Mouse (Mus musculus) ovary, postnatal 10 days (tissue): Measurements from ENCODE around the gene Apopt1.
"Not testable (repeated sequence)": the region's sequence is repeated elsewhere in the genome, so short reads cannot be mapped to it uniquely, and the experiment has no call there.

Experiments
- DNase-seq: peaks from one replicate; pipeline ENCODE4 v3.0.0; 2022; ENCODE audit warnings: low spot score

Gene Apopt1

DNA sequence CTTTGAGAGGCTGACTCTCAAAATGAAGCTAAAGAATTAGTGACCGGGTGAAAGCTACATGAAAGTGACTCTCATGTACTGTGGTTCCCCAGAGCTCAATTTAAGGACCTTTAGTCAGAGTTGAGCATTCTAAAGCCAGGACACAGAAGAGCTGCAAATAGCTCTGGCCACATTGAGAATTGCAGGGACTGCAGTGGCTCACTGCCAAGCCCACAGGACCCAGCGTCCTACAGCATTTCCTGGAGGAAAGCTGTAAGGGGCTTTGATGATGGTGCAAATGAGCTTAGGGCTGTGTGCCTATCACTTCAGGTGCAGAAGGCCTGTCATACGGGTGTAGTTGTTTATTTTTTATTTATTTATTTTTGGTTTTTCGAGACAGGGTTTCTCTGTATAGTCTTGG lies 4.9 kb upstream of the Apopt1 start:
- no peak for DNase-seq

DNA sequence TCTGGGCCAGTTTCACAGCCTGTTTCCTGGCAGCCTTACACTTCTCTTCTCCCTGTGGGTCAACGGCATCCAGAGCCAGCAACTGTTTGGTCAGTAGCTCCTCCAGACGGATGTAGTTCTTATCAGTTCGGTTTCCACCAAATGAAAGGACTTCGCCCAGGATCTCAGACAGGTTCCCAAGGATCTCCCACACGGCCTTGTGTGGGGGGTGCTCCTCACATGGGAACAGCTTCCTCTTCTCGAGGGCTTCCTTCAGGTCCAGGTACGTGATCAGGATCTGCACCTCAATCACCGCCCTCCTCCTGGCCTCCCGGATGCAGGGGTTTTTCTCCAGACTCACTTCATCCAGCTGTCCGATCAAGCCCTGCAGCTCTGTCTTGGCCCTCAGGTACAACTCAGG lies 3.0 kb upstream of the Apopt1 start:
- DNase-seq, result no peak

DNA sequence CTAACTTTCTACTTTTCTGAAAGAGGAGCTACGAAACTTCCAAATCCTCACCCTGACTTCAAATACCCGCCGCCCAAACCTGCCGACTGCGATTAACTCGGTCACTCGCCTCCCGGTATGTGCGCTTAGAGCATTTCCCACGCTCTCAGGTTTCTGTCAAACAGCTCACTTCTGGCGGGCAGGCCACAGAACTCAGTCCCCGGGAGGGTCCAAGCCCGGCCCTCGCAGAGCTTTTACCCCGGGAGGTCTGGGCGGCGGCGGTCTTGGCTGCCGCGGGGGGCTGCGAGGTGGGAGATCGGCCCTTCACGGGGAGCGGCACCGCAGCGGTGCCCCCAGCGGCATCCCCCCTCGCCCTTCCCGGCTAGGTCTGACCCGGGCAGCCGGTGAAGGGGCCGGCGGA lies 585 bp upstream of the Apopt1 start:
- DNase-seq, result no peak

DNA sequence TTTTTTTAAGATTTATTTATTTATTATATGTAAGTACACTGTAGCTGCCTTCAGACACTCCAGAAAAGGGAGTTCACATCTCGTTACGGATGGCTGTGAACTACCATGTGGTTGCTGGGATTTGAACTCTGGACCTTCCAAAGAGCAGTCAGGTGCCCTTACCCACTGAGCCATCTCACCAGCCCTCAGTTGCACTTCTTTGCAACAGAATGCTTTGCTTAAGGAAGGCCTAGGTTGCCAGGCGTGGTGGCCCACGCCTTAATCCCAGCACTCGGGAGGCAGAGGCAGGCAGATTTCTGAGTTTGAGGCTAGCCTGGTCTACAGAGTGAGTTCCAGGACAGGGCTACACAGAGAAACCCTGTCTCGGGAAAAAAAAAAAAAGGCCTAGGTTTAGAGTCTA lies 819 bp downstream of the Apopt1 start:
- not testable (repeated sequence) for DNase-seq

DNA sequence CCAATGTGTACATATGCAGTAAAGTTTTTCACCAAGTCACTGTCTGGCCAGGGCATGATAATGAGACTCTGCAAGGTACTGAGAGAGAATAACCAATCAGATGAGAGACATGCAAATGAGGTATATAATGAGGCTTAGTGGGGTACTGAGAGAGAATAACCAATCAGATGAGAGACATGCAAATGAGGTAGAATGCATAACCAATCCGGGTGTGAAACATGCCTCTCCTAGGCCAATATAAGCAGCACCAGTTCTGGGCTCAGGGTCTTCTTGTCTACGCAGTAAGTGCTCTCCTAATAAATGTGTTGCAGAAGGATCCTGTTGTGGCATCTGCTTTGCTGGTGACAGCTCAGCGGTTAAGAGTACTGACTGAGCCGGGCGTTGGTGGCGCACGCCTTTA lies 3.4 kb downstream of the Apopt1 start:
- no peak for DNase-seq

DNA sequence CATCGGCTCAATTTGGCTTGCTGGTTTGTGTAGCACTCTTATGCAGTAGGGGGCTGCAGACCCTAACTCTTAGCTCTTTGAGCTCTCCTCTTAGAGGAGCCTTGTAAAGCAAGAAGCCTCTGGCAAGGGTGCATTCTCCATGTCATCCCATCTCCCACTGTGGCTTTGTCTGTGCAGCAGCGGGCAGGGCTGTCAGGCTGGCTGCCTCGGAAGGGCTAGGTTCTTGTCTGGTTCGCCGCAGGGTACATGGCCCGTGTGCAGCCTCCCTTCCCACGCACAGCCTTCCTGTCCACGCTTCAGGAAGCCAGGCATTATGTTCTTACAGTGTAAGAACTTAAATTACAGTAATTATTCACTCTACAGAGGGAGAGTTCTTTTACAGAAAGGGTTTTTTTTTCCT lies 5.6 kb downstream of the Apopt1 start:
- DNase-seq, result no peak

DNA sequence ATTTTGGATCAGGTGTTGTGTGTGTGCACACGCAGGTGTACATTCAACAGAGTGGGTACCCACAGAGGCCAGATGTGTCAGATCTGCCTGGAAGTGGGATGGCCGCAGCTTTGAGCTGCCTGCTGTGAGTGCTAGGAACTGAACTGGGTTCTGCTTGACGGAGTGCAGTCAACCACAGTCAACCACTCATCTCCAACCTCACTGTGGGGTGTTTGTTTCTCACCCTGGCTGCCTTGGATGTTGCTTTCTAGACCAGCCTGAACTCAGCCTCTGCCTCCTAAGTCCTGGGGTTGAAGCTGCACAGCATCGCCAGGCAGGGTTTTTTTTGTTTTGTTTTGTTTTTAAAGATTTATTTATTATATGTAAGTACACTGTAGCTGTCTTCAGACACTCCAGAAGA lies 7.2 kb downstream of the Apopt1 start:
- DNase-seq, result no peak

DNA sequence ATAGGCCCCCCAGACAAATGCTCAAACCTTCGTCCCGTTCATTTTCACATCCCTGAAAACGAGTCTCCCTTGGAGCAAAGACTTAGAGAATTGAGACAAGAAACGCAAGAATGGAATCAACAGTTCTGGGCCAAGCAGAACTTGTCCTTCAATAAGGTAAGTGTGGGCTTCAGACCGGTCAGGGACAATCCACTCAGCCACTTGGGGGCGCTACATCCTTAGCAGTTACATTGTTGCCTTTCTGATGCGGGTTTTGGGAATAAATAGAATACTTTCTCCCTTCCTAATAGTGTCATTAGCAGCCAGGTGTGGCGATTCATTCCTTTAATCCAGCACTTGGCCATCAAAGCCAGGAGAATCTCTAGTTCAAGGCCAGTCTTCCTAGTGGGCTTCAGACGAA lies 9.6 kb downstream of the Apopt1 start:
- no peak for DNase-seq

DNA sequence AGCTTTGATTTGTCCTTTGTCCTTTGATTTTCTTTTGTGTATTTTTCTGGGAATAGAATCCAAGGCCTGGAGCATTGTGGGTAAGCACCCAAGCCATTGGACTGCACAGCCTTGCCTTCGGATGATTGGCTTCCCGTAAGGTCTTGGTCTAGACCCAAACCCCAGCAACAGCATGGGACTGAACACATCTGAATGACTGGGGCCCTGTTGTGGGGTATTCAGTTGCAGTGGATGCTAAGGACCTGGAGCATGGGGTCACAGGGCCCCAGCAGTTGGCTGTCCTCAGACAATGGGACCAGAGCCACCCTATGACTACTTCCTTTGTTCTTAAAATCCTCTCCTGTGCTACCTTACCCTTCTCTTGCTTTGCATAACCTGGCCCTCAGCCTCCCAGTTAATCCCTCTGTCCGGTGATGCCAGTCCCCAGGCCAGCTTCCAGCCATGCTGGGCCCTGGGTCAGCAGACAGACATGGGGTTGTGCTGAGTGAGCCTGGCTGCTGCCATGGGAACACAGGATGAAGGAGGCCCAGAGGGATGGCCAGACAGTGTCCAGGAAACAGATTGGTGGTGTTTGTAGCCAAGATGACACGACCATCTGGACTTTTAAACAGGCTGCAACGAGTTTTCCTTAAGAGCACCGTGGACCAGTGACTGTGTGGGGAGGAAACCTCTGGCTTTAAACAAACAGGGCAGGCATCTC lies 11.7 kb downstream of the Apopt1 start:
- no peak for DNase-seq

DNA sequence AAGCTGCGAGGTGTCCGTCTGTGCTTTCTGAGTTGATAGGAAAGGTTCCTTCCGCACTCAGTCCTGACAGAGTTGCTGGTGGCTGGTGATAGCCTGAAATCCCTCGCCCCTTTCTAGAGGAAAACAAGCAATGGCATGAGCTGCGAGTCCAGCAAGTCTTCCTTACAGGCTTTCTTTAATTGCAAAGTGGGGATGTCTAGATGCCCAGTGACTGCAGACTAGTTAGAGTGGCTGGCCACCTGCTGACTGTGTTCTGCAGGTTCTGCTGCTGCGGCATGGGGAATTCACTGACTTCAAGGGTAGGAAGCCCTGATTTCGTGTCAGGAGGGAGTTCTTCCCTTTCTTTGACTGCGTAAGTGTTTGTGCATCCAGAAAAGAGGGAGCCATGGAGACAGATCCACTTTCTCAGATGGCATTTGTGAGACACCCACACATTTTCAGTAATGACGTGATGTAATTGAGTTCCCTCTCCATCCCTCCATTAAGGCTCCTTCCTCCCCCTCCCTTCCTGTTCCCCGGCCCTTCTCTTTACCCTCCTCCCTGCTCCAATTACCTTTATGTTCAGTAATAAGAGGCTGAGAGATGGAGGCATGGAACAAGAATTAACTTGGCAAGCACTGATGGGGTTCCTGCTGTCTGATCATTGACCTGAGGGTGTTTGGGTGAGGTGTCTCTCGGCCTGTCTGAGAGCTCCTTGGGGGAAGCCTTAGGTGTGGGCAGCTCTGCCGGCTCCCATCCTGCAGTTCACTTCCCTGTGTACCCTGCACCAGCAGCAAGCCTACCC lies 12.5 kb downstream of the Apopt1 start:
- no peak for DNase-seq

DNA sequence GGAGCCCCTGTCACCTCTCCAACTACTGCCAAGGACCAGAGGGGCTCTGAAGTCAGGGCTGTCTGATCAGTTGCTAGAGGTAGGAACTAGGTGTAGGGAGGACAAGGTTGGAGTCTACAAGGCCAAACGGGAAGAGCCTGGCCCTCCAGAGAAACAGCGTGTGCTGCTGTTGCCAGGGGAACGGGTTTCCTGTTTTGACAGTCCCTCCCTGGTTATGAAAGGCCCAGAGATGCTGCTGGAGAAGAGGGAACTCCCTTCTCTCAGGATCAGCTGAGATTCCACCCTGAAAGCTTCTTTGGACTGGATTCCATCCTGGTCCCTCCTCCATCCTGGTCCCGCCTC lies 13.0 kb downstream of the Apopt1 start:
- no peak for DNase-seq

DNA sequence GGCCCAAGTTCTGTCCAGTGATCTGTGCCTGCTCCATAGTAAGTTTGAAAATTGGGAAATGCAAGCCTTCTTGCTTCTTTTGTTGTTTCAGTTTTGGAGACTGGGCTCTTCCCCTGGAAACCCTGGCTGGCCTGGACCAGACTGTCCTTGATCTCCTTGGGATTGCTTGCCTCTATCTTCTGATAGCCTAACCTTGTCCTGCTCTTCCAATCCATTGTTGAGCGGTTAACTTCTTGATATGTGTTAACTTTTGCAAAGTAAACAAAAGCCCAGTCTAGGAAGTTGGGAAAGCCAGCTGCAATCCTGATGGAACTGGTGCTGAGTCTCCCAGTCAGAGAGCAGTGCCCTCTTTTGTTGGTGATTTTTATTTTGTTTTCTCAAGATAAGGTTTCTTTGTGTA lies 14.9 kb downstream of the Apopt1 start:
- DNase-seq, result no peak

DNA sequence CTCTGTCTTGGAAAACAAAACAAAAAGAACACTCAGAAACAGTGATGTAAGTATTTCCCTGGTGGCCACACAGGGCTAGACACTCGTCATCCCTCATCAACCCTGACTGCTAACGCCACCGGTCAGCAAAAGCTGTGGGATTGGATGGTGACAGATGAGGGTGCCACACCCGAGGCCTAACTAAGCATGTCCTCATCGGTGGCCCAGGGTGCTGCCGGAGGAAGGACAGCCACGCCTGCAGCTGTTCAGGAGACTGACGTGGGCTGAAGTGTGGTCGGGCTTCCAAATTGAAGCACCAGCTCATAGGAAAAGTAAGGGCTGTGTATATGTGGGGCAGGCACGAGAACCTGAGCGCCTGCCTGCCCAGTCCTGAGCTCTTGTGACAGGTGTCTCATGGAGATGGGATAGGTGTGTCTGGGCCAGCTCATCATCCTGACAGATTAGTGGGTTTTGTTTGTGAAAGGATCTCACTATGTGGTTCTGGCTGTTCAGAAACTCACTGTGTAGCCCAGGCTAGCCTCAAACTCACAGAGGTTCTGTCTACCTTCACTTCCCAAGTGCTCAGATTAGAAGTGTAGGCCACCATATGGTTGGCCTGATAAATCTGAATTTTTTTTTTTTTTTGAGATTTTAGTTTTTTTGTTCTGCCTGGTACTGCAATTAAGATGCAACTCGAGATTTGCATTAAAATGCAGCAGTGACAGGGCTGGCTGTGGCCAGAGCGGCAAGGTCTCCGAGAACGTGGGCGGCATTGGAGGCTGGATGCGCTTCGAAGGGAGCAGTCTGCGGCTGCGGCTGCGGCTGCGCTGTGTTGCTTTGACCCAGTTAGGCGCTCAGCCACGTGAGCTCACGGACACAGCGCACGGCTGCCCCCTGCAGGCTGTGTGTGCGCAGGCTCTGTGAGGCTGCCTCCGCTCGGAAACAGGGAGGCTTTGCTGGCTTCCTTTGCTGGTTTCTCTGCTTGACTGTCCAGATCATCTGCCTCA lies 19.1 kb downstream of the Apopt1 start:
- DNase-seq, result peak; percentile 46

DNA sequence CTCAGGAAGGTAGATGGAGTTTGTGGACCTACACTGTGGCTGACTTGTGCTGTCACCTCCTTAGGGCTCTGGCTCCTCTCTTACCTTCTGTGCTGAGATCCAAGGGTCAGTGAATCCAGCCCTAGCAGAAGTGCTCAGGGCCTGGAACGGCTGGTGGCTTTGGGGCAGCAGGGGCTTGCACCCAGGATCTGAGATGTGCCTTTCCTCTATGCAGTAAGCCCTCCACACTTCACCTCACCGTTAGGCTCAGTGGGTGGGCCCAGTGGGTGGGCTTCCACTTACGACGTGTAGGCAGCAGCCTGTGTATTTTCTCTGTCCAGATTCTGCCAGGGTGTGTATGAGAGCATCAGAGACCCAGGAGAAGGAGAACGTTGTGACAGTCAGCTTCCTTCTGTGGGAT lies 19.9 kb downstream of the Apopt1 start:
- DNase-seq, result no peak

DNA sequence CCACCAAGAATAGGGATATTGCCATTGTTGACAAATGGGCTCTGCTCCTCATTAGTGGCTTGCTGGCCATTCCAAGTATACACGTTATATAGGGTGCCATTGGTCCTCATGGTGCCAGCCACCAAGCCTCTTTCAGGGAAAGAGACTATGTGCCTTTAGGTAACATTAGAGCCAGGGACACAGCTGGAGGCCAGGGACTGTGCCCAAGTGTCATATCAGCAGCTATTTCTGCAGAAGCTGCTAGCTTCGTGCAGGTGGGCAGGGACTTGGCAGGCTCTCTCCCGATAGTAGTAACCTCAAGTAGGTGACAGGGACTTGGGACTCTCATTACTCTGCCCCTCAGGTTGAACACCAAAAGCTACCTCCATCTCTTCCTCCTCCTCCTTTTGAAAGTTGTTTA lies 21.9 kb downstream of the Apopt1 start:
- DNase-seq, result no peak

DNA sequence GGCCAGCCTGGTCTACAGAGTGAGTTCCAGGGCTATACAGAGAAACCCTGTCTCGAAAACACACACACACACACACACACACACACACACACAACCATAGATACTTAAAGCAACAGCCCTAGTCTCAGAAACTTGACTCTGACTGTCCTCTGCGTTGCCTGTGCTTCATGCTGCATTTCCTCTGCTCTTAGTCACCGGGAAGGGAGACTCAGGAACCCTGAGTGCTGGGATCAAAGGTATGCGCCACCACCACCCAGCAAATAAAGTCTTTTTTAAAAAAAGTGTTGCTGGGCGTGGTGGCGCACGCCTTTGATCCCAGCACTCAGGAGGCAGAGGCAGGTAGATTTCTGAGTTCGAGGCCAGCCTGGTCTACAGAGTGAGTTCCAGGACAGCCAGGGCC lies 23.6 kb downstream of the Apopt1 start:
- DNase-seq, result not testable (repeated sequence)

DNA sequence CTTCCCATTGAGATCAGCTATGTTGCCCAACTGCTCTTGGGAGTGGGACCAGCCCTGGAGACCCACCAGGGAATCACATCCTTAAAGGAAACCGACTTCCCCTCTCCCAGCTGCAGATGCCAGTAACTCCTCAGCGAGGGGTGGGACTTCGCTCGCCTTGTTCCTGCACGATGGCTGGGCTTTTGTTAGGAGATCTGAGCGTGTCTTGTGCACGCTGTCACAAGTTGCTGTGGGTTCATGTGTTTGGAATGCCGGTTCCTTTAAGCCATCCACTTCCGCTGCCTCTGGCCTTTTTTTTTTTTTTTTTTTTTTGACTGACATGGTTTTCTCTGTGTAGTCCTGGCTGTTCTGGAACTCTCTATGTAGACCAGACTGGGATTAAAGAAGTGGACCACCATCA lies 24.3 kb downstream of the Apopt1 start:
- DNase-seq, result no peak

DNA sequence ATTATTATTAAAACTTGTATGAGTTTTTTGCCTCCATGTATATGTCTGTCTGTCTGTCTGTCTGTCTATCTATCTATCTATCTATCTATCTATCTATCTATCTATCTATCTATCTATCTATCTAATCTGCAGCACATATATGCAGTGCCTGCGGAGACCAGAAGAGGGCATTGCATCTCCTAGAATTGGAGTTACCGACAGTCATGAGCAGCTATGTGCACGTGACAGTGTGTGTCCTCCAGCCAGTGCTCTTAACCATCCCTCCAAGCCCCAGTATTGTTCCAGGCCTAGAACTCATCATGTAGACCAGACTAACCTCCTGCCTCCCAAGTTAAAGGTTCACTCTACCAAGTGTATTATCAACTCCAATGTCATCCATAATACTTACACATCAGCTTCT lies 25.7 kb downstream of the Apopt1 start:
- no peak for DNase-seq

DNA sequence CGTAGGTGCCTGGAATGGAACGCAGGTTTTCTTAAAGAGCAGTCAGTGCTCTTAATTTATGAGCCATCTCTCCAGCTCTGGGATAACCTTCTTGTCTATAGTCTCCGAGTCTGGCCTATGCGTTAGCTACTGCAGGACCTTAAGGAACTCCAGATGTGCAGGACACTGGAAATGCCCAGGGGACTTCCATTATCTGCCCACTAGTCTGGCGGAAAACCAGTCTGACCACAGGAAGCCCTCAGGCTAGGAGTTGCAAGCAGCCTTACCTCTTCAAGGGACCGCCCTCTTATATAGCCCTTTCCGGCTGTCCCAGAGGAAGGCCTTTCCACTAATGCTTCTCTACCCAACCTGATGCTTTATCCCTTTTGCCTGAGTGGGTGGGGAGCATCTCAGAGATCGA lies 28.3 kb downstream of the Apopt1 start:
- no peak for DNase-seq

DNA sequence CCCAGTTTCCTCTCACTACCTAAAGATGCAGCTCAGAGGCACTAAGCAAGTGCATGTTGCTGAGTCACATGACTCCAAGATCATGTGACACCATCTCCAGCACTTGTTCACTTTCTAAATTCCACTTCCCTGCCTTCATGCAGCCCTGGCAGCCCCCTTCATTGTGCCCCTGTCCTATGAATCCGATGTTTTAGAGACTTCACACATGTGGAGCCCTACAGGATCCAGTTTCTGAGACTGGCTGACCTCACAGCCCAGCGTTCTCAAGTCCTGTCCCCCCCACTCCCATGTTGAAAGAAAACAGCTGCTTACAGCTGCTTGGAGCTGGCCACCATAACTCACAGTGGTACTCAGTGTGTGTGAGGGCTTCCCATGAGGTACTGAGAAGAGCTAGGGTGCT lies 30.4 kb downstream of the Apopt1 start:
- DNase-seq, result no peak

DNA sequence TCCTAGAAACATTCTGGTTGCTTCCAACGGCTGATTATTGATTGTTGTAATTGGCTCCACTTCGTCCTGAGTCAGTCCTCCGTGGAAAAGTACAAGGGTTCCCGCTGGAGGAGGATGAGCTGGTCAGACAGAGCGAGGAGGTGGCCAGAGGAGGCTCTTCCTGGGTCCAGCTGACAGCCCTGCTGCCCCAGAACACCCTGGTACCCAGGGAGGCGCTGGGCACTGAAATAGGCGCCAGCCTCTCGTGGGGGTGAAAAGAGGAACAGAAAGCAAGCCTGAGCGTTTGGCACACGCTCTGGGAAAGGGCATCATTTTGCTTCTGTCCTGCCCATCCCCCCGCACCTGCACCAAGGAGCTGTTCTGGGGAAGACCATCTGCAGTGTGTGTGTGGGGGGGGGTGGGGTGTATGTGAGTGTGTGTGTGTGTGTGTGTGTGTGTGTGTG lies 30.9 kb downstream of the Apopt1 start:
- DNase-seq, result no peak

DNA sequence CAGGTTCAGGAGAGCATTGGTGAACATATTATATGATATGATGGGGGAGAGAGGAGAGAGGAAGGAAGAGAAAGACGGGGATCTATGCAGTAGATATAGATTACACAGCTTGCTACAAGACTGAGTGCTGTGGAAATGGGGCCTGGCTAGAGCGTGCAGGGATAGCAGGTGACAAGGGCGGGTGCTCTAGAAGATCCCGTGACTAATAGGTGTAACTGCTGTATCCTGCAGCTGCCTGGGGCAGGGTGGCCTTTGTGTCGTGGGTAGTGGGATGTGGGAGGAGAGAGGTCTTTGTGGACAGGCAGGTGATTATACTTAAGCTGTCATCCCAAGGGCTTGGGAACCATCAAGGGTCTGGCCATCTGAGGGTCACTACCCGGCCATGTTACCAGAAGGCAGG lies 32.2 kb downstream of the Apopt1 start:
- DNase-seq, result no peak

DNA sequence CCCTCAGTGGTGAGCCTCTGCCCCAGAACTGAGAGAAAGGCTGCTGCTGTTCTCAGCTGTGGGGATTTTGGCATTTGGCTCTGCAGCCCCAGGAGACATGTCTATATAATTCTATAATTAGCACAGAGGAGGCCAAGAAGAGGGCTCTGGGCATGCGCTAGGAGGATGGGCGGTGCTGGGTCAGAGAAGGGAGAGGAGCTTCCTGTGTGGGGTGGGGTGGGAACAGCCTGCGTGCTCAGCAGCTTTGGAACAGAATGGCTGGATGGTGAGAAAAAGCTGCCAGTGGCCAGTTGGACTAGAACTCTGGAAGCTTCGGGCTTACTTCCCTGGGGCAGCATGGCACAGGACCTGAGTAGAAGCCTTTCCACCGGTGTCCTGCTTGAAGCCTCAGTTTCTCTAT lies 33.0 kb downstream of the Apopt1 start:
- DNase-seq, result no peak
